Mouse (Mus musculus) urinary bladder, postnatal 14 days (tissue): Measurements from ENCODE around the gene Cep97.
"Not testable (repeated sequence)": the region's sequence is repeated elsewhere in the genome, so short reads cannot be mapped to it uniquely, and the experiment has no call there.

Experiments used
- DNase-seq: peaks from one replicate; pipeline ENCODE4 v3.0.0; 2021; ENCODE audit warnings: low spot score

Cep97 gene

DNA sequence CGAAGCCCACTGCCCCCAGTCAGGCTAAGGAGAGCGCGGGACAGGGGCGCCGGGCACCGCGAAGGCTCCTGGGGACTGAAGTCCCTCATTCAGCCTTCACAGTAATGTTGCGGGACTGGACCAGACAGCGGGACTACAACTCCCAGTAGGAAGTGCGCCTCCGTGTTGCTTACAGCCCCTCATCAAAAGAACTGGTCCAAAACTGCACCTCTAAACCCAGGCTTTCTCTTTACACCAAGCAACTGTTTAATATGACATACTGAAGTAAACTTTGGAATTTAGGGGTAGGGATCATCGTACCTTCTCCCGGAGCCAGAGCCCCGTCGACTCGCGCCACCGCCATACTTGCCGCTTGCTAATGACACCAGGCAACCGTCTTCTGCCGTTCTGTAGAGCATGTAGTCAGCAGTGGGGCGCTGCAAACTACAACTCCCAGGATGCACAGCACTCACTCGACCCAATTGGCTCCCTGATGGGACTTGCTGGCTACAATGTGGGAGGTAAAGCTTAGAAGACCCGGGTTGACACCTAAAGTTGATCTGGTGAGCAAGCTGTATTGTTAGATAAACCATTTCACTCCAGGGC lies at the start of gene Cep97:
TSS of gene Cep97 (minus strand) at position 403 of the 585 bp plus-strand sequence.
- DNase-seq: peak; percentile 88

DNA sequence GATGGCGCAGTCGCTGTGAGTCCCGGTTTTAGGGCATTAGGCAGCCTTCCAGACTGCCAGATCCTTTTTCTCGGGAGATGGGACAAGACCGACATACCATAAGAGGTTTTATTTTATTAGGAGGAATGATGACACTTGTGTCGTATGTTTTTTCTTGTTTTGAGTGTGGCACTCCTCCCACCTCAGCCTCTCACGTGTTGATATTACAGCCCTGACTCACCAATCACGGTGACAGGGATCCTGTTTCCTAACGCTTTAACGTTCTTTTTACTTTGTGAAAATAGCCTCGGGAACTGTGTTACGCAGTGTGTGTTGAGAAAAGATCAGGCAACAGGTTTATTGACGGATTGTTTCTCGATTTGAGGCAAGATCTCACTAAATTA lies 40.2 kb upstream of the Cep97 start:
- peak; percentile 44 for DNase-seq

DNA sequence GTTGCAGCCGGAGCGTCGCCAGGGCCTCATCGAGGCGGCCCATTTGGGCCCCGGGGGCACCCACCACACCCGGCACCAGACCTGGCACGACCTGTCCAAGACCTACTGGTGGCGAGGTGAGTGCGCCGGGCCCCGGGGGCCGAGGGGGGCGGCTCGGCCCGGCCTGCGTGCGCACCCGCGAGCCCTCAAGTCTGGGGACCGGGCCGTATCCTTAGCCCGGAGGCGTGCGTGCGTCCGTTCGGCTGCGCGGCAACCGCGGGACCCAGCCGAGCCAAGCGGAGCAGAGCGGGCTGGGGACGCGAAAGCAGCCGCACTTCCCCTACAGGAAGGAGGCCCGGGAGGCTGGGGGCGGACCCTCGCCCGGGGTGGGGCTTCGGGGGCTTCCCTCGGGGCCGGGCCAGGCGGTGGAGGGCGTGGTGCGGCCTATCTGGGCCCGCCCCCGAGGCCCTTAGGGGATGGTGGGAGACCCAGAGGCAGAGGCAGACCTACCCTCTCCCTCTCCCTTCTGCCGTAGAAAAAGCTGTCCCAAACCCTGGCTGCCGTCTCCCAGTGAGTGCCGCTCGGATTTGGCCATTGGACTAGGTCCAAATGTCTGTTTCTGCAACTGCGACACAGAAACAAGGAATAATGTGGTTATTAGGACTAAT lies 39.7 kb upstream of the Cep97 start:
- peak; percentile 93 for DNase-seq

DNA sequence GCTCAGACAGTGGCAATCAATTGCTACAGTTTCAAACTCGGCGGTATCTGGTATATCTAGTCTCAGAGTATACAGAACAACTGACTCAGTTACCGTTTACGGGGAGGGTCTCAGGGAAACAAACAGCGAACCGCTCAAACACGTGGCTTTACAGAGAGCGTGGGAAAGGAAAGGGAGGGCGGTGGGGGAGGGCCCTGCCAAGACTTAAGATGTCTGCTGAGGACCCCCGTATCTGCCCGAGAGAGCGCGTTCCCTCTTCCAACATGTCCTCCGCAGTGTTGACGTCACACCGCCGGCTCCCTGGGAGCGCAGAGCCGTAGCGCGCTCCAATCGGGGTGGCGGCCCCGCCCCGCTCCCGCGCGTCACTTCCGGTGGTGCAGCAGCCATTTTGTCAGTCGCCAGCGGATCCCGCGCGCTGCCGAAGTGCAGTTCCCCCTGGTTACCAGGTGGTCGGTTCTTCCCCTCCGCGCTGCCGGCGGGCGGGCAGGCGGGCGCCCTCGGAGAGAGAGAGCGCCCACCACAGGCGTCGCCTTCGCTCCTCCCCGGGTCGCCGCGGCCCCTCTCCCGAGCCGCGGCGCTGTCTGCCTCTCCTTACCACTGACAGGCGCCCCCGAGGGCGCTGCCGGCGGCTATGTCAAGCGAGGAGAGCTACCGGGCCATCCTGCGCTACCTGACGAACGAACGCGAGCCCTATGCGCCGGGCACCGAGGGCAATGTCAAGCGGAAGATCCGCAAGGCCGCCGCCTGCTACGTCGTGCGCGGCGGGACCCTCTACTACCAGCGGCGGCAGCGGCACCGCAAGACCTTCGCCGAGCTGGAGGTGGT lies 39.0 kb upstream of the Cep97 start, which contains the start of gene Zbtb11:
TSS of gene Zbtb11 (plus strand) at position 453 of the 825 bp plus-strand sequence.
- DNase-seq: peak; percentile 100

DNA sequence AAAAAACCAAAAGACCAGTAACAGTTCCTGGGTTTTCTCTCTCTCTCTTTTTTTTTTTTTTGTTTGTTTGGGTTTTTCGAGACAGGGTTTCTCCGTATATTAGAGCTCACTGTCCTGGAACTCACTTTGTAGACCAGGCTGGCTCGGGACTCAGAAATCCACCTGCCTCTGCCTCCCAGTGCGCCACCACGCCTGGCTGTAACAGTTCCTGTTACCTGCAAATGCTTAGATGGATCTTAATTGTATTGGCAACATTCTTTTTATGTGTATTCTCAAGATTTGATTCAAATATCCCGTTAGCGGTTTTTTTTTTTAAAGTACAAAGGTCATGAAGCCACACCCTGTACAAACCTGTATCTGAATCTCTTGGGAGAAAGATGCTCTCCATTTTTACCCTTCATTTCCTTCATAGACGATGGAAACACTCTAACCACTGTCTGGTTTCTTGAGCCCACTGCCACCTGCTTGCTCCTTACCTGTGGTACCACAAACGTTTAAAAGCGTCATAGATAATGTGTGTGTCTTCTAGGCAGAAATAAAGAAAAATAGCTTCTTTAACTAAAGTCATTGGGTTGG lies 38.1 kb upstream of the Cep97 start:
- DNase-seq: no peak

DNA sequence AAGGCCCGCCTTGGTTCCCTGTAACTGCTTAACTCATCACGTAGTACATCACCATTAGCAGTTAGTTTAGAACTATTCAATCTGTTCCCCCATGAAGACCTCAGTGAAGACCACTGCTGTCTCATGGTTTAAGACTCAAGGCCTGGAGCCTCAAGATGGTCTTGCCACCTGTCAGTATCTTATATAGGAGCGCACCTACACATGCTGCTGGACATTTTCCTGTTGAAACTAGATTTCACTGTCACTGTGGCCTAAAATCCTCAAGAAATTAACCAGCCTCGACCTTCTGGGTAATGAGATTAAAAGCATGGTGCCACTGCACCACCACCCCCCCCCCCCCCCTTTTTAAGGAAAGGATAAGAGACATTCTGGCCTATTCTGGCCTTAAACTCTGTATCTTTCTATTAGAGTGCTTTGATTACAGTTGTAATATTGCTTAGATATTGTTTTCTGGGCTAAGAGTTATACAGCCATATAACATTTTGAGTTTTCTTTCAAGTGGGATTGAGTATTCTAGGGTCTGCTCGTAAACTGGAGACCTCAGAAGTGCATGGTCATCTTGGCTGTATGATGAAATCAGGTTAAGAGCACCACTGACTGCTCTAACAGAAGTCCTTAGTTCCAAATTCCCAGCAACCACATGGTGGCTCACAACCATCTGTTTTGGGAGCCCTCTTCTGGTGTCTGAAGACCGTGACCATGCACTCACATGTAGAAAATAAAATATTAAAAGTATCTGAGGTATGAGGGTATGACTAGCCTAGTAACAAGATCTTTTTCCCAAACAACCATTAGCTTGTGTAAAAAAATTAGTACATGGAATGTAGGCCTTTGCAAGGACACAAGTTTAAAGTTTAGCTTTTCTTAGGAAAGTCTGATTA lies 37.3 kb upstream of the Cep97 start:
- DNase-seq: no peak

DNA sequence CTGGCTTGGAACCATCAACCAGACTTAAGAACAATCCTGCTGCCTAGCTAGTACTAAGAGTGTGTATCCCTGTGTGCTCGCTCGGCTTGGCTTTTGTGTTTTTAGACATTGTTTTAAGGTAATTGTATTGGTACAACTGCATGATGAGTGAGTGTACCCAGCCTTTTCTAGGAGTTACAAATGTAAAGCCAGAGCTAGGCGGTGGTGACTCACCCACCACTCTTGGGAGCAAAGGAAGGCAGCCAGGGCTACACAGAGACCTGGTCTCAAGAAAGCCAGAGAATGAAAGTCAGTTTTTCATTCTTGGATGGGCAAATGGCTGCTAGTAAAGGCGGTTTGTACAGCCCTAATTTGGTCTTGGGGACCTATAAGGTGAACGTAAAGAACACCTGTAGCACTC lies 35.8 kb upstream of the Cep97 start:
- no peak for DNase-seq

DNA sequence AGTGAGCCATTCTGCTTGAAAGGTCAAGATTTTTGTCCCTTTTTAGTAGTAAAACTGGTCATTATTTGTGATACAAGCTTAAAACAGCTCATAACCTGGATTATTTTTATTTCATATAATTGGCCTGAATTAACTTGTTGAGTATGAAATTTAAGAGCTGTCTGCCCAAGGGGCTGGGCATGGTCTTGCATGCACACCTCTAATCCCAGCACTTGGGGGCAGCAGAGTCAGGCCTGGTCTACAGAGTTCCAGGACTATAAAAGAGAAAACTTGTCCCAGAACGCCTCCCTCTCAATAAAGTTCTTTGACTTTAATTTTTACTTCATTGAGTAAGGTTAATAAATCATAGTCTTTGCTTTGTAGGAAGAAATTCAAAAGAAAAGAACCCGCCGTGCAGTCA lies 34.5 kb upstream of the Cep97 start:
- peak; percentile 40 for DNase-seq

DNA sequence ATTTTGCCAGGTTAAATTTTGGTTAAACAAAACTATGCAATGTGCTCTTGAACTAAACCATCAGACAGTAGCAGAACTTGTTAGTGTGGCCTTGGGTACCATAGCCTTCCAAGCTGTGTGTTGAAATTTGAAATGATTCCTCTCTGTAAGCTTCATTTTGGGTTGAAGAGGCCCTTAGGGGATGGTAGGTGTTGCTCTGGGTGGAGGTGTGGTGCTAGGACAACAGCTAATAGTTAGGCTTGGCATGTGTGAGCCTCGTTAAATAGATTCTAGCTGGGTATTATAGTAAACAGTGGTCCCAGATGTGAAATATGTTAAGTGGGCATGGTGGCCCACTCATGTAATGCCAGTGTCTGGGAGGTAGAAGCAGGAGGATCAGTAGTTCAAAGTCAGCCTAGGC lies 32.6 kb upstream of the Cep97 start:
- no peak for DNase-seq

DNA sequence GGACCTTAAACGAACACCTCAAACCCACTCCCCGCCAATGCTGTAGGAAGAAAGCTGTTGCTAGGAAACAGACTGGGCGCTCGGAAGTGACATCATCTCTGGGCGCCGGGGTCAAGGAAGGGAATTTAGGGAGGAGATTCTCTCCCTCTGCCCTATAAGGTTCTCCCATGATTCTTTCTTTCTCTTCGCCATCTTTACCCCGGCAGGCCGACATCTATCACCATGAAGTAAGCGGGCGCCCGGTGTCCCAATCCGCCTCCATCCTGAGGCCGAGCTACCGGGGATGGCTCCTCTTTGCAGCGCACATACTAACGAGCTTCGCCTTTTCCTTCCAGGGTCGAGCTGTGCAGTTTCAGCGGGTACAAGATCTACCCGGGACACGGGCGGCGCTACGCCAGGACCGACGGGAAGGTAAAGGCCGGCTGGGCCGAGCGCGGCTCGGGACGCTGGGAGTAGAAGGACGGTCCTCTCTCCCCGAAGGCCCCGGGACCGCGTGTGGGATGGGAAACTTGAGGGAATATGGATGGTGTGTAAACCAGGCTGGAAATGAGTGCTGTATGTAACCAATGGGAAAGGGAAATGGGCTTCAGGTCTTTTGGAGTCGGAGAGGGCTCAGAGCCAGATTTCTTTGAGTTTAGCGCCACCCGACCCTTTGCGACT lies 31.7 kb upstream of the Cep97 start, which contains the start of gene Rpl24:
TSS of gene Rpl24 (plus strand) at position 64 of the 660 bp plus-strand sequence.
- DNase-seq: peak; percentile 95

DNA sequence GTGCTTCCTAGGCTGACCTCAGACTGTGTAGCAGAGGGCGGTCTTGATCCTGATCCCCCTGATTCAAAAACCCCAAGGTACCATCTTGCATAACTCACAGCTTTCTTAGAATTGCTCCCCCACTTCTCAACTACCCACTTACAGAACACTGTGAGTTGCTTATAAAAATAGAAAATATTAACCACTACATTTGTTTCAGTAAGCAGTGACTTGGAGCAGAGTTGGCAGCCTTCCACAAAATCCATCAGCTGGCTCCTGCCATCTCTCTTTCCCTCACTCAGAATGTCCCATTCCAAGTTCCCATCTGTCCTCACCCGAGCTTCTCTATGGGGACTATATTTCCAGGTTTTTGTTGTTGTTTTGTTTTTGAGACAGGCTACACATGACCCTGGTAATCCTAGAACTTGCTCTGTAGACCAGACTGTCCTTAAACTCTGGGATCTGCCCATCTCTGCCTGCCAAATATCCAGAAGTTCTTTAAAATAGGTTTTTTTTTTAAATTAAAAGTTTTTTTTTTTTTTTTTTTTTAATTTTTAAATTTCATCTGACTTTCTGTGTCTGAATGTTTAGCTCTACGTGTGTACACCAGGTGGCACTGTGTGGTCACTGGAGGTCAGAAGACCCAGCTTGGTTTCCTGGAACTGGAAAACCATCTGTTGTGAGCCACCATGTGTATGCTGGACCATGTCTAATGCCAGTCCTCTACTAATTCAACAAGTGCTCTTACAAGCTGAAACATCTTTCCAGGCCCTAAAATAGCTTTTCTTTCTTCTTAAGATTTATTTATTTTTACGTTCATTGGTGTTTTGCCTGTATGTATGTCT lies 29.7 kb upstream of the Cep97 start:
- peak; percentile 42 for DNase-seq

DNA sequence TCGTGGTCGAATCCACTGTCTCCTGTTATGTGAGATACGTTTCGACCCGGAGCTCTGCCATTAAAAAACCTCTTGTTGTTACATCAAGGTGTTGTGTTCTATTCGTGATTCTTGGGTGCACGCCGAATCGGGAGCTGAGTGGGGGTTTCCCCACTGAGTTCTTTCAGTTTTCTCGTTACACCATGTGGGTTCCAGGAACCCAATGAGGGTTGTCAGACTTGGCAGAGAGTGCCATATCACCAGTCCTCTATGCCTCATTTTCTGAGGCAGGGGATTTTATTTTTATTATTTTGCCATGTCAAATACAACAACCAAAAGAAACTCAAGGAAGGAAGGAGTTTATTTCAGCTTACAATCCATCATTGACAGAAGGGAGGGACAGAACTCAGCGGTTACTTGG lies 28.4 kb upstream of the Cep97 start:
- not testable (repeated sequence) for DNase-seq

DNA sequence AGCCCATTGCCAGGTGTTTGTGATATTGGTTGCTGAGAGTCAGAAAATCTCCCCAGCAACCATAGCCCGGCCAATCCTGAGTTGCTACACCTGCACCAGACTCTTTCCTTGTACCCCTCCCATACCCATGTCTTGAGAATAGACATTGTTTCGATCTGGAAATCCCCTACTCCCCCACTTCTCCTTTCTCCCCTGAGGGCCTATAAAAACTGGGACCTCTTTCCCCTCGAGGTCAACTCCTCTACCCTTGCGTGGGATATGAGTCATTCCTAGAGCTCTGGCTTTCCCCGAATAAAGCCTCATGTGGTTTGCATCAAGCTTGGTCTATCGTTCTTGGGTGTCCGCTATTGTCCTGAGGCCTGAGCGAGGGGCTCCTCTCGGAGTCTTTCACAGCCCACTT lies 19.5 kb upstream of the Cep97 start:
- DNase-seq: not testable (repeated sequence)

DNA sequence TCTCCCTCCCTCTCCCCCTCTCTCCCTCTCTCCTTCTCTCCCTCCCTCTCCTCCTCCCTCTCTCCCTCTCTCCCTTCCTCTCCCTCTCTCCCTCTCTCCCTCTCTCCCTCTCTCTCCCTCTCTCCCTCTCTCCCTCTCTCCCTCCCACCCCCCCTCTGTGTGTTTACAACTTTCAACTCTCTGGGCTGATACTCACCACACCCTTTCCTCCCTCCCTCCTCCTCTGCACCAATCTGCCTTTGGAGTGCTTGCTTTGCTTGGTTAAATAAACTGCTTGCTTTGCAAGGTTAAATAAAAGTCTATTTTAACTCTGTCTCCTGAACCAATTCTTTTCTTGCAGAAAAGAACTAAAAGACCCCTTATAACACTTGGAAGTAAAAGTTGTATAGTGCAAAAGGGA lies 18.1 kb upstream of the Cep97 start:
- DNase-seq: no peak

DNA sequence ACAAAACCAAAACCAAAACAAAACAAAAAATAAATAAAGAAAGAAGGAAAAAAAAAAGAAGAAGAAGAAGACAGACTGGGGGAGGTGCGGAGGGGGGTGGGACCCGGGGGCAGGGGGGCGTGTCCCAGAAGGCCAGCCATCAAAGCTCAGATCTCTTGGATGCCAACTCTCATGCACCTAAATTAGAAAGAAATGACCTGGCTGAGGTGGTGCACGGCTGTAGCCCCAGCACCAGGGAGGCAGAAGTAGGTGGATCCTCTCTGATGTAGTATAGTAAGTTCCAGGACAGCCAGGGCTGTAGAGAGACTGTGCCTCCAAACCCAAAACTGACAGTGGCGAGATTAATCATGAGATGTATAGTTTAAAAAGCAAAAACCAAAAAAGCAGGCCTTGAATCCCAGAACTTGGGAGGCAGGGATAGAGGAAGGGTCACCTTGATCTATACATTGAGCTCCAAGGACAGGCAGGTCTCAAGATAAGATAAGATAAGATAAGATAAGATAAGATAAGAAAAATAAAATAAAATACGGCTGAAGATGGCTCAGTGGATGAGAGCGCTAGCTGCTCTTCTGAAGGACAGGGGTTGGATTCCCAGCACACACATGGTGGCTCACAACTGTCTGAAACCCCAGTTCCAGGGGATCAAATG lies 17.1 kb upstream of the Cep97 start:
- DNase-seq: no peak

DNA sequence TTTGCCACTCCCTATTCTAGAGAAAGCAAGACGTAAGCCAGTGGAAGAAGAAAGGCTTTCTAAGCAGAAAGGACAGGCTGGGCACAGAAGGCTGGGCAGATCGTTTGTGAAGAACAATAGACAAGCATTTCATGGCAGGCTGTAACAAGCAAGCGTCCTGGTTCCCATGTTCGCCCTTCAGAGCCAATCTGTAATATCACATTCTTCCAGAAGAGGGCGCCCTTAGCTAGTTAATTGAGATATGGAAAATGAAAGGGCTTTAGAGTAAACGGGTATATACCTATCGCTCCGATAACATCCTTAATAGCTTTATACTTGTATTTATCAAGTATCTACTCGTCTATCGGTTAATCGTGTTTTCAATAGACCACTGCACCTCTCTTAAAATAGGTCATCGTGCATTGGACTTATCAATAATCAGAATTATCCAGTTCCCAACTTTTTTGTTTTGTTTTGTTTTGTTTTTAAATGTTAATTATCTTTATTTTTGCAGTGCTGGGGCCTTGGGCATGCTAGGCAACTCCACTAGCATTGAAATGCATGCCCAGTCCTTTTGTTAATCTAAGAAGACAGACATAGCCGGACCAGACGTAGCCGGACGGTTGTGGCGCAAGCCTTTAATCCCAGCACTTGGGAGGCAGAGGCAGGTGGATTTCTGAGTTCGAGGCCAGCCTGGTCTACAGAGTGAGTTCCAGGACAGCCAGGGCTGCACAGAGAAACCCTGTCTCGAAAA lies 16.5 kb upstream of the Cep97 start:
- DNase-seq: peak; percentile 83

DNA sequence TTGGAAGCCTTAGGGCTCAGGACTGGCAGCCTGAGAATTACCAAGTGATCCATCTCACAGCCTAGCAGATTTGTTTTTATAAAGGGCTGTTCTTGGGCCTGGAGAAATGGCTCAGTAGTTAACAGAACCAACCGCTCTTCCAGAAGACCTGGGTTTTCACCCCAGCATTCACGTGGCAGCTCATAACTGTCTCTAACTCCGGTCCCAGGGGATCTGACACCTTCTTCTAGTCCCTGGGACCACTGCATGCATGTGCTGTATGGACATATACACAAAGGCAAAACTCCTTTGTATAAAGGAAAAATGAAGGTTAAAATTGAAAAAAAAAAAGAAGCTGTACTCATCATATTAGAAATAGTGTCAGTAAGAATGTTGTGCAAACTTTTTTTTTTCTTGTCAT lies 15.8 kb upstream of the Cep97 start:
- DNase-seq: no peak

DNA sequence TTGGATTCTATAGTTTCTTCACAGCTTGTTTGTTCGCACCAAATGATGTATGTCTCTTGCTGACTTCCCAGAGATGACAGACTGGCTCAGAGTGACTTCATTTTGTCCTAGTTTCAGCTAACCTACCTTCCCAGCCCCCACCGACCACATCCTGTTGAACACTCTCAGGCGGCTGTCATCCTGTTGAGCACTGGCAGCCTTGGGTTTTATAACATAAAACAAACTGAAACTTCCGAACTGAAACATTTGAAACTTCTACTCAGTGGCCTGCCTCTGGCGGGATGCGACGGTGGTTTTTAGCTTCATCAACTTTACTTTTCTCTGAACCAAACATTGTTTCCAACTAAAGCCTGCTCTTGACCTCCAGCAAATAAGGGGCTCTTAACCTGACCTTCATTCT lies 14.3 kb upstream of the Cep97 start:
- DNase-seq: no peak

DNA sequence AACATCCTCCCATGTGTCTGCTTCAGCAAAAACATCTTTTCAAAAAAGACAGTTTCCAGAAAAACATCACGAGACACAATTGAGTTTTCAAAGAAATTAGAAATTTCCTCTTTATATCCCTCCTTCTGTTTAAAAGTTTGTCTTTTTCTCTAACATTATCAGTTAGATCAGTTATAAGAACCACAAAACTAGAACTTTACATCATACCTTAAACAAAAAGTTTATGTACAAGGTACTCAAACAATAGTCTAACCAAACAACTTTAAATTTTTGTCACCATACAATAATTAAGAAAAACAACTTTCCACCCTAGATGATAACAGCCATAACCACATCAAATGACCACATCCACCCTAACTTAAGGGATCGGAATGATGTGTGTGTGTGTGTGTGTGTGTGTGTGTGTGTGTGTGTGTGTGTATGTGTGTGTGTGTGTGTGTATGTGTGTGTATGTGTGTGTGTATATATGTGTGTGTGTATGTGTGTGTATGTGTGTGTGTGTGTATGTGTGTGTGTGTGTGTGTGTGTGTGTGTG lies 13.3 kb upstream of the Cep97 start:
- not testable (repeated sequence) for DNase-seq
